Mouse (Mus musculus): ENCODE measurements around the gene D10Wsu102e. TPM values are rescaled to one million over a fixed set of nuclear protein-coding genes. Genes with fewer than 3 reads are reported as not detected.

D10Wsu102e gene
- total RNA-seq, 2 experiments from 2014 or later = 0.80 to 0.93 TPM

DNA sequence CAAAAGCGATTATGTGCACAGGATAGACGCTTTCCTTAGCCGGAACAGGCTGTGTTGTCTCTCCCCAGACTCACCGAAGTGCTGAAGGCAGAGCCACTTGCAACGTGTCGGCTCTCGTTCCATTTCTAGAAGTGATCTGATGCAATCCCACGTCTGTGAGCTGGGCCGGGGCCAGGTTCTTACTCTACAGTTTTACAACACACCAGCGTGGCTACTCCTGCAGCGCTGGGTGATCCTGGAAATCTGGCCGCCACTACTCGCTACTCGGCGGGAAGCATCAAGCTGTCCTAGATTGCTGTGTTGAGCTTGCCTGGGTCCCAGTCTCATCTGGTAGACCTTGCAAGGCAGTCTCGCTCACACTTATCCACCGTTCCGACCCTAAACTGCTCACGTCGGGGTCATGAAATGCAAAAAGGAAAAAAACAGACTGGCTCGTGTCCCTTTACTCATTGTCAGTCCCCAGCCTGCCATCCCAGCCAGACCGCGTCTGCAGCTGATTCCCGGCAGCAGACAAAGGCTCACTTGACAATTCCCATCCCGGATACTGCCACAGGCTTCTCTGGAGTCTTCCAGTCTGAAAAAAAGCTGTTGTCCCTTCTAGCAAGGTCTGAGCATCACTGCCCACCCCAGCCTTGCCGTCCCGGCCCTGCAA lies 173.4 kb downstream of the D10Wsu102e start:
- peak; percentile 77 for ATAC-seq (replicated peaks; ENCODE audit: poor library complexity, severe bottlenecking)

DNA sequence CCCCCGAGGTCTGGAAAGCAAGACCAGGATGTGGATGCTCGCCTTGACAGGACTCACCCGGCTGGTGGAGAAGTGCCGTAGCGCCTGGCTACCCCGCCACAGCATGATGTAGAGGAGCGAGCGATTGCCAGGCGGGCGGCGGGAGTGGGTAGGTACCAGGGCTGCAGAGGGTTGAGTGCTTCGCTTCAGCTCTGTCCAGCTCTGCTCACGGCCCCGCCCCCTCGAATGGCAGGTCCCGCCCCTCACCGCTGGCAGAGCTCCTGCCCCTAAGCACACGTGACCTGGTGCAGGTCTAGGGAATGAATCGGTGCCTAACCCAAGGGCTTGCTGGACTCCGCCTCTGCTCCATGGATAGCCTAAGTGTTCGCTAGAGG lies 173.9 kb downstream of the D10Wsu102e start, which contains the start of gene Aldh1l2:
Gene Aldh1l2 (minus strand): TSS at position 231 of the 374 bp plus-strand sequence.
- peak; percentile 83 for ATAC-seq (replicated peaks; ENCODE audit: poor library complexity, severe bottlenecking)

- ATAC-seq (replicated peaks; ENCODE audit: poor library complexity, severe bottlenecking) = no peak
These were observed 176.4 kb downstream of the D10Wsu102e start for GRCm38 (mm10) chr10:83536436-83536835.

Other genes starting within 250 kb of the D10Wsu102e start
- gene Slc41a2, start 22.3 kb upstream of the D10Wsu102e start, total RNA-seq (2014; fragmentation: Nextera tagmentation) = 0.09 TPM in 1 of 2 replicates, not detected in the other
- not detected in 2 replicates for gene Slc41a2, start 22.3 kb upstream of the D10Wsu102e start, total RNA-seq (2017)
- gene Aldh1l2, start 173.9 kb downstream of the D10Wsu102e start, total RNA-seq (2014; fragmentation: Nextera tagmentation) = not detected in 2 replicates
- gene Aldh1l2, start 173.9 kb downstream of the D10Wsu102e start, total RNA-seq (2017) = not detected in 2 replicates
- gene Washc4, start 183.5 kb downstream of the D10Wsu102e start, total RNA-seq (2014; fragmentation: Nextera tagmentation) = 19.5 and 19.6 TPM in 2 replicates
- 34.1 and 37.1 TPM in 2 replicates for gene Washc4, start 183.5 kb downstream of the D10Wsu102e start, total RNA-seq (2017)